Mouse (Mus musculus): ENCODE measurements at regions not wholly inside any gene's neighbourhood (a gene's known extent, or its start where the extent isn't known, plus 50 kb on each side); places are given as distances from the start of the nearest gene placed in this dataset.

DNA sequence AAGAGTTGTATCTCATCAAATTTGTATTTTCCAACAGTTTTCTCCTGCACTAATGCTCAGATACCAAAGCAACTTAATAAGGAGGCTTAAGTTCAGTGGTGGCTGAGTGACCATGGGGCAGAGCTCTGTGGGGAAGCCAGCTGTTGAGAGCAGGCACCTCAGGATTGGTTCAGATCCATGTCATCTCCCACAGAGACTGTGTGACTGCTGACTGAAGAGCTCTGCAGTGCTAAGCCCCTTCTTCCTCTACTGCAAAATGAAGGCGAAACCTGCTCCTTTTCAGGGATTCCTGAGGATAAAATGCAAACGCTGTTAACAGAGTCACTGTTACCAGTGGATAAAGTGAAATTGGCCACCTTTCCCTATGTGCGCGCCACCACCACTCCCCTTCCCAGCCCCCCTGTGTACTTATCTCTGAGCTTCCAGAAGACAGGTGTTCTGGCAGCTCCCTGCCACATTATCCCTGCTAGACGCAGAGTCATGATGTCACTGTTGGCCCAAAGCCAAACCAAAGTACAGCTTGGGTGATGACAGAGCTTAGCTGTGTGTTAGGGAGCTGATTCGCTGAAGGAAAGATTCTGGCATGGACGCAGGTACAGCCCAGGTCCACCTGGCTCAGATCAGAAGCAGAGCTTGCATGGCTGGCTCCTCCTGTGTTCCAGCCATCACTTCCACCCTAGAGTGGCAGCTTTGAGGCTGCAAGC, 472.9 kb downstream of the Tcerg1l start:
- no peaks in the 10 kb centered on the region for H3K4me1 ChIP-seq (replicated peaks; ENCODE audit: control insufficient read depth, insufficient read depth)
- no peaks in the 10 kb centered on the region for H3K36me3 ChIP-seq (ENCODE audit: control insufficient read depth, insufficient read depth, low read length)
- H3K27me3 ChIP-seq (ENCODE audit: control insufficient read depth, insufficient read depth, low read length) = no peaks in the 10 kb centered on the region
- H3K27ac ChIP-seq (replicated peaks) = no peak overlapping the region
- no peak overlapping the region for H3K9ac ChIP-seq (ENCODE audit: low read length)
- DNase-seq (ENCODE audit: low spot score) (peak; percentile 53), ATAC-seq (ENCODE audit: low FRiP score, low TSS enrichment) (peak; percentile 64)
- H3K4me3 ChIP-seq (ENCODE audit: low read depth, low read length) = no peak overlapping the region
- WGBS = 34% methylated on average over 7 of the region's 7 CpGs
- H3K4me2 ChIP-seq (replicated peaks; ENCODE audit: low read depth) = no peak overlapping the region
- no peak for TF ChIP-seq EP300 (optimal IDR thresholded peaks at IDR 0.05)
- no peak for TF ChIP-seq CTCF (IDR thresholded peaks at IDR 0.05; ENCODE audit: low read depth)
- H3K9me3 ChIP-seq (ENCODE audit: control insufficient read depth, low read length) = no peaks in the 10 kb centered on the region

GRCm38 (mm10) chr7:137925656-137926055, 471.9 kb downstream of the Tcerg1l start:
- 81% methylated on average over 3 of the region's 3 CpGs for WGBS
- Histone ChIP-seq H3K9me3 (ENCODE audit: control insufficient read depth, low read length) (no peaks in the 10 kb centered on the region), H3K4me3 (ENCODE audit: low read depth, low read length) (no peak overlapping the region), H3K27me3 (ENCODE audit: control insufficient read depth, insufficient read depth, low read length) (no peaks in the 10 kb centered on the region), H3K9ac (ENCODE audit: low read length) (no peak overlapping the region), H3K4me1 (replicated peaks; ENCODE audit: control insufficient read depth, insufficient read depth) (no peaks in the 10 kb centered on the region), H3K27ac (replicated peaks) (no peak overlapping the region), H3K4me2 (replicated peaks; ENCODE audit: low read depth) (no peak overlapping the region), H3K36me3 (ENCODE audit: control insufficient read depth, insufficient read depth, low read length) (no peaks in the 10 kb centered on the region)
- DNase-seq (ENCODE audit: low spot score) (no peak), ATAC-seq (ENCODE audit: low FRiP score, low TSS enrichment) (no peak)
- TF ChIP-seq CTCF (IDR thresholded peaks at IDR 0.05; ENCODE audit: low read depth) (no peak), EP300 (optimal IDR thresholded peaks at IDR 0.05) (no peak)

DNA sequence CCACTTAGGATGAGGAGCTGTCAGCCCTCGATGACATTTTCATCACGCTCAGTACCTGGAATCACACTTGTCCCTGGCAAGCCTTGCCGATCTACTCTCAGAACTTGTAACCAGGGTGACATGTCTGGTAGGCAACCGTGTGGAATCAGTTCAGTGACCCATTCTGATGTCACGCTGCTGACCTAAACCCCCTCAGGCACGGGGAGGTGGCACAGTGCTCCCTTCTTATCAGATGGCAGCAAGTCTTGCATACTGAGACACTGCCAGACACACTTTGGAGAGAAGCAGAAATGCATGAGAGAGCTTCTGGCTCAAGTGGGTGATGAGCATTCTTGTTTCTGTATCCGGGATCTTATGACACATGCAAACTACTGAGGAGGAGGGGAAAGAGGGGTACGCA, 470.2 kb downstream of the Tcerg1l start:
- no peak overlapping the region for H3K27ac ChIP-seq (replicated peaks)
- 72% methylated on average over 8 of the region's 8 CpGs for WGBS

DNA sequence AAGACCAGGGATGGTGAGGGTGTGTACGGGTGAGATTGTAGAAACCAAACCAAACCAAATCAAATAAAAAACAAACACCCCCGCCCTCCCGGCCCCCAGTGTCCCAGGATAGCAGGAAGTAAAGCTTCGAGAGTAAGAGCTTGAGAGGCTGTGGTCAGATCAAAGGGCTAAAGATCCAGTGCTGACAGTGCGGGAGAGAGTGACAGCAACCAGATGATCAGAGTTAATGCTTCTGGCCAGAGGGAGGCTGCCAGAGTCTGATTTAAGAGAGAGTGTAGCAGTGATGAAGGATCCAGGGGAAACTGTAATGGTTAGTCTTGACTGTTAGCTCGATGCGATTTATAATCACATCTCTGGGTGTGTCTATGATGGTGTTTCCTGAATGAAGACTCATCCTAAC, 467.3 kb downstream of the Tcerg1l start:
- TF ChIP-seq CTCF (IDR thresholded peaks at IDR 0.05; ENCODE audit: low read depth) (no peak), EP300 (optimal IDR thresholded peaks at IDR 0.05) (no peak)
- Histone ChIP-seq H3K4me2 (replicated peaks; ENCODE audit: low read depth) (no peak overlapping the region), H3K36me3 (ENCODE audit: control insufficient read depth, insufficient read depth, low read length) (no peaks in the 10 kb centered on the region), H3K27ac (replicated peaks) (no peak overlapping the region), H3K4me3 (ENCODE audit: low read depth, low read length) (no peak overlapping the region), H3K4me1 (replicated peaks; ENCODE audit: control insufficient read depth, insufficient read depth) (no peaks in the 10 kb centered on the region), H3K27me3 (ENCODE audit: control insufficient read depth, insufficient read depth, low read length) (no peaks in the 10 kb centered on the region), H3K9me3 (ENCODE audit: control insufficient read depth, low read length) (no peaks in the 10 kb centered on the region), H3K9ac (ENCODE audit: low read length) (no peak overlapping the region)
- WGBS = 26% methylated on average over 7 of the region's 7 CpGs
- ATAC-seq (ENCODE audit: low FRiP score, low TSS enrichment) (no peak), DNase-seq (ENCODE audit: low spot score) (no peak)

More for the DNA sequence above, 470.2 kb downstream of the Tcerg1l start:
- no peaks in the 10 kb centered on the region for H3K4me1 ChIP-seq (replicated peaks; ENCODE audit: control insufficient read depth, insufficient read depth)
- H3K27me3 ChIP-seq (ENCODE audit: control insufficient read depth, insufficient read depth, low read length) = no peaks in the 10 kb centered on the region
- no peak overlapping the region for H3K4me2 ChIP-seq (replicated peaks; ENCODE audit: low read depth)
- no peaks in the 10 kb centered on the region for H3K36me3 ChIP-seq (ENCODE audit: control insufficient read depth, insufficient read depth, low read length)
- no peak for DNase-seq (ENCODE audit: low spot score)
- TF ChIP-seq CTCF (IDR thresholded peaks at IDR 0.05; ENCODE audit: low read depth) = no peak
- TF ChIP-seq EP300 (optimal IDR thresholded peaks at IDR 0.05) = no peak
- no peak for ATAC-seq (ENCODE audit: low FRiP score, low TSS enrichment)
- H3K9ac ChIP-seq (ENCODE audit: low read length) = no peak overlapping the region
- H3K4me3 ChIP-seq (ENCODE audit: low read depth, low read length) = no peak overlapping the region
- no peaks in the 10 kb centered on the region for H3K9me3 ChIP-seq (ENCODE audit: control insufficient read depth, low read length)

GRCm38 (mm10) chr7:137935896-137936295, 461.6 kb downstream of the Tcerg1l start:
- Histone ChIP-seq H3K4me2 (replicated peaks; ENCODE audit: low read depth) (no peak overlapping the region), H3K4me3 (ENCODE audit: low read depth, low read length) (no peak overlapping the region), H3K27ac (replicated peaks) (no peak overlapping the region), H3K9ac (ENCODE audit: low read length) (no peak overlapping the region), H3K9me3 (ENCODE audit: control insufficient read depth, low read length) (no peaks in the 10 kb centered on the region), H3K36me3 (ENCODE audit: control insufficient read depth, insufficient read depth, low read length) (no peaks in the 10 kb centered on the region), H3K27me3 (ENCODE audit: control insufficient read depth, insufficient read depth, low read length) (no peaks in the 10 kb centered on the region), H3K4me1 (replicated peaks; ENCODE audit: control insufficient read depth, insufficient read depth) (no peaks in the 10 kb centered on the region)
- ATAC-seq (ENCODE audit: low FRiP score, low TSS enrichment) = no peak
- no peak for DNase-seq (ENCODE audit: low spot score)
- TF ChIP-seq EP300 (optimal IDR thresholded peaks at IDR 0.05) (no peak), CTCF (IDR thresholded peaks at IDR 0.05; ENCODE audit: low read depth) (no peak)
- WGBS = 44% methylated on average over 3 of the region's 3 CpGs

DNA sequence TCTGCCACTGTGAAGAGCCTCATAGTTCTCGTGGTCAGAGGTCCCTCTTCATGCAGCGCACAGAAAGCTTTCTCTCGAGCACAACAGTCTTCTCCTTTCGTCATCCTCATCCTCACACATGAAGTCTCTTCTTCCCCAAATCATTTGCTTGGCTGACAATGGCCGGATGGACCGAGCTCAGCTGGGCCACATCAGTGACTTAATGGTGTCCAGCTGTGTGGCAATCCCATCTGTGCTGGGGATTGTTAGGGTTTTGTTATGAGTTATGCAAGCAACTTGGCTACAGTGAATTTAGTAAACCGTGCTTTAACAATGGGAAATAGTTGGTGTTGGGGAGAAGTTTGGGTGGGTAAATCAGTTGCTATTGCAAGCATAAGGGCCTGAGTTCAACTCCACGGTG, 458.4 kb downstream of the Tcerg1l start:
- 67% methylated on average over 8 of the region's 8 CpGs for WGBS
- no peak for DNase-seq (ENCODE audit: low spot score)

More for the DNA sequence above, 458.4 kb downstream of the Tcerg1l start:
- H3K4me2 ChIP-seq (replicated peaks; ENCODE audit: low read depth) = no peak overlapping the region
- no peaks in the 10 kb centered on the region for H3K4me1 ChIP-seq (replicated peaks; ENCODE audit: control insufficient read depth, insufficient read depth)
- no peak overlapping the region for H3K9ac ChIP-seq (ENCODE audit: low read length)
- no peak for ATAC-seq (ENCODE audit: low FRiP score, low TSS enrichment)
- H3K9me3 ChIP-seq (ENCODE audit: control insufficient read depth, low read length) = no peaks in the 10 kb centered on the region
- no peaks in the 10 kb centered on the region for H3K36me3 ChIP-seq (ENCODE audit: control insufficient read depth, insufficient read depth, low read length)
- H3K4me3 ChIP-seq (ENCODE audit: low read depth, low read length) = no peak overlapping the region
- no peak overlapping the region for H3K27ac ChIP-seq (replicated peaks)
- TF ChIP-seq EP300 (optimal IDR thresholded peaks at IDR 0.05) (no peak), CTCF (IDR thresholded peaks at IDR 0.05; ENCODE audit: low read depth) (no peak)
- no peaks in the 10 kb centered on the region for H3K27me3 ChIP-seq (ENCODE audit: control insufficient read depth, insufficient read depth, low read length)

All from stomach, postnatal 0 days (tissue).